Mouse (Mus musculus): Measurements from ENCODE around the gene Pak7. TPM values are rescaled to one million over a fixed set of nuclear protein-coding genes. Genes with fewer than 3 reads are reported as not detected.
"Not testable (repeated sequence)": the region's sequence is repeated elsewhere in the genome, so short reads cannot be mapped to it uniquely, and the experiment has no call there.

Gene Pak7
- polyA plus RNA-seq, 1 experiment from 2014 or later: 0.57 TPM

DNA sequence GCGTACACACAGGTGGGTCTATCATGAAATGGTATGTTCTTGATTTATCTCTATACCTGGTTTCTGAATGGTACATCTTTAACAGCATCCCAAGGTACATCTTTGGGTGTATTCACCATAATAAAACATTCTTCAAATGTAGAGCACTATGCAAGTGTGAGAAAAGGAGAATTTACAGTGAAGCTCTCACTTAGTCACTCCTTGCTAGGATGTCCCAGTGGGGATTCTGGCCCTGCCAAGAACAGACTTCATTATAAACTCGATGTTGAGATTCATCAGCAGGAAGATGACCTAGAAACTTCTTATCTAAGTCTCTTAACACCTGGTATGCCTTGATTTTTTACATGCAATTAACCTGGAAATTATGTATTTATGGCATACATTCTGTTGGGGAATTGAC, 85.6 kb downstream of the Pak7 start:
- H3K4me3 ChIP-seq (ENCODE audit: control insufficient read depth in 1 of 2, insufficient read depth in 1 of 2, low read depth in 1 of 2, low read length in 2 of 2): no peak overlapping the region
- no peak overlapping the region for H3K9ac ChIP-seq (ENCODE audit: low read length)
- H3K27me3 ChIP-seq (ENCODE audit: control insufficient read depth, insufficient read depth, low read length): no peaks in the 10 kb centered on the region
- no peak for ATAC-seq (ENCODE audit: insufficient number of reproducible peaks, insufficient read depth, low FRiP score, low read depth)
- no peak overlapping the region for H3K27ac ChIP-seq (replicated peaks in 1 of 2; ENCODE audit: control insufficient read depth in 1 of 2, insufficient read depth in 1 of 2, low read depth in 2 of 2, low read length in 2 of 2)
- 67% methylated on average over 2 of the region's 2 CpGs for WGBS
- no peaks in the 10 kb centered on the region for H3K9me3 ChIP-seq (ENCODE audit: control insufficient read depth, low read length)
- no peak overlapping the region for H3K4me2 ChIP-seq (ENCODE audit: low read length)
- no peaks in the 10 kb centered on the region for H3K4me1 ChIP-seq (ENCODE audit: control insufficient read depth in 2 of 2, insufficient read depth in 2 of 2, low read length in 2 of 2)
- no peaks in the 10 kb centered on the region for H3K36me3 ChIP-seq (ENCODE audit: control insufficient read depth, insufficient read depth, low read length)

DNA sequence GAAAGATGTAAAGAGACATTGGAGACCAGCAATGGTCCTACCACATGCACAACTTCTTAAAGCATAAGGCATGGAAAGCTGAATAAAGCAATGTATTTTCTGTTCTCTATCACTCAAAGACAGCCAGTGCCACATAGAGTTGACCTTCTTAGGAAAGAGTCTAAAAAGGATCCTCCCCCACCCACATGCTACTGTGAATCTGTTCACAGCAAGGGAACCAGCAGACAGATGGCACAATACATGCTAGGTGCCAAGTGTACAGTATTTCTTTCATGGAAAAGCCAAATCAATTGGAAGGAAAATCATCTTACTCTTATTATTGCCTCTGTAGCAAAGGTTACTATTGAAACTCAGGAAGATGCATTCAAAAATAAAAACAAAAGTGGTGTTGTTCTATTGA, 86.4 kb downstream of the Pak7 start:
- no peak overlapping the region for H3K27ac ChIP-seq (replicated peaks in 1 of 2; ENCODE audit: control insufficient read depth in 1 of 2, insufficient read depth in 1 of 2, low read depth in 2 of 2, low read length in 2 of 2)
- H3K9me3 ChIP-seq (ENCODE audit: control insufficient read depth, low read length): no peaks in the 10 kb centered on the region
- H3K4me1 ChIP-seq (ENCODE audit: control insufficient read depth in 2 of 2, insufficient read depth in 2 of 2, low read length in 2 of 2): no peaks in the 10 kb centered on the region
- no peak overlapping the region for H3K4me3 ChIP-seq (ENCODE audit: control insufficient read depth in 1 of 2, insufficient read depth in 1 of 2, low read depth in 1 of 2, low read length in 2 of 2)
- H3K4me2 ChIP-seq (ENCODE audit: low read length): no peak overlapping the region
- no peaks in the 10 kb centered on the region for H3K27me3 ChIP-seq (ENCODE audit: control insufficient read depth, insufficient read depth, low read length)
- no peak overlapping the region for H3K9ac ChIP-seq (ENCODE audit: low read length)
- no peaks in the 10 kb centered on the region for H3K36me3 ChIP-seq (ENCODE audit: control insufficient read depth, insufficient read depth, low read length)
- ATAC-seq (ENCODE audit: insufficient number of reproducible peaks, insufficient read depth, low FRiP score, low read depth): no peak

DNA sequence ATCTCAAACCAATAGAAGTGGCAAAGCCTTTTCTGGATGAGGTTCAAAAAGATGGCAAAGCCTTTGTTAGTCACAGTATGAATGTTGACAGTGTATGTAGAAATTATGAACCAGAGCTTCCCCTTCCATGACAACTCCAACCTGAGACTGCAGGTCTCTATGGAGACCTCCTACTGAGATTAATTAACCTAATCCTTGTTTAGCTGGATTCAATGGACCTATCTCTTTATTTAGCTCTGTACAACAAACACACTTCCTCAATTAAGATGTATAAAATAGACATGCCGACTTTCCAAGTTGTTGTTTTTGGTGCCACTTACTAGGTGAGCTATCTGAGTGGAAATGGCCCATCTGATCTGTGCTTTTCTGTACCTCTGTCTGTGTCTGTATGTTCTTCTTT, 90.4 kb downstream of the Pak7 start:
- Histone ChIP-seq H3K4me3 (ENCODE audit: control insufficient read depth in 1 of 2, insufficient read depth in 1 of 2, low read depth in 1 of 2, low read length in 2 of 2) (no peak overlapping the region), H3K27ac (replicated peaks in 1 of 2; ENCODE audit: control insufficient read depth in 1 of 2, insufficient read depth in 1 of 2, low read depth in 2 of 2, low read length in 2 of 2) (no peak overlapping the region), H3K4me2 (ENCODE audit: low read length) (no peak overlapping the region), H3K9me3 (ENCODE audit: control insufficient read depth, low read length) (no peaks in the 10 kb centered on the region), H3K27me3 (ENCODE audit: control insufficient read depth, insufficient read depth, low read length) (no peaks in the 10 kb centered on the region), H3K36me3 (ENCODE audit: control insufficient read depth, insufficient read depth, low read length) (no peaks in the 10 kb centered on the region), H3K9ac (ENCODE audit: low read length) (no peak overlapping the region), H3K4me1 (ENCODE audit: control insufficient read depth in 2 of 2, insufficient read depth in 2 of 2, low read length in 2 of 2) (no peaks in the 10 kb centered on the region)
- ATAC-seq (ENCODE audit: insufficient number of reproducible peaks, insufficient read depth, low FRiP score, low read depth): no peak
- 75% methylated on average over 1 of the region's 1 CpGs for WGBS

DNA sequence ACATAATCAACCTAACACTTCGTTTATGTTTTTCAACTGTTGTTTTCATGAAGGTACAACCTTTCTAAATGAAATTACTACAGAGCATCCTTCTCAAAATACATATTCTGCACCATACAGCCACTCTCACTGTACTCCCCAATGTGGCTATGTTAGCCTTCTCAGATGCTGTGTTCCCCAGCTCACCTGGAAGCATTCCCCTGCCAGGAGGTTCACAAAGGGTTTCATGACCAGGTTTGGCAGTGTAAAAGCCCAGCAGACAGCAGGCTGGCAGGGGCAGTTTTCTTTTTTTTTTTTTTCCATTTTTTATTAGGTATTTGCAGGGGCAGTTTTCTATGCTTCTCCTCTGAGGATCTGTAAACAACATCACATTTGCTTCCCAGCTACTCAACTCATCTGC, 105.7 kb downstream of the Pak7 start:
- Histone ChIP-seq H3K9ac (ENCODE audit: low read length) (no peak overlapping the region), H3K4me3 (ENCODE audit: control insufficient read depth in 1 of 2, insufficient read depth in 1 of 2, low read depth in 1 of 2, low read length in 2 of 2) (no peak overlapping the region), H3K9me3 (ENCODE audit: control insufficient read depth, low read length) (no peaks in the 10 kb centered on the region), H3K27ac (replicated peaks in 1 of 2; ENCODE audit: control insufficient read depth in 1 of 2, insufficient read depth in 1 of 2, low read depth in 2 of 2, low read length in 2 of 2) (no peak overlapping the region), H3K36me3 (ENCODE audit: control insufficient read depth, insufficient read depth, low read length) (no peaks in the 10 kb centered on the region), H3K4me1 (ENCODE audit: control insufficient read depth in 2 of 2, insufficient read depth in 2 of 2, low read length in 2 of 2) (no peaks in the 10 kb centered on the region), H3K4me2 (ENCODE audit: low read length) (no peak overlapping the region), H3K27me3 (ENCODE audit: control insufficient read depth, insufficient read depth, low read length) (no peaks in the 10 kb centered on the region)
- ATAC-seq (ENCODE audit: insufficient number of reproducible peaks, insufficient read depth, low FRiP score, low read depth): no peak
- 57% methylated on average over 1 of the region's 1 CpGs for WGBS

DNA sequence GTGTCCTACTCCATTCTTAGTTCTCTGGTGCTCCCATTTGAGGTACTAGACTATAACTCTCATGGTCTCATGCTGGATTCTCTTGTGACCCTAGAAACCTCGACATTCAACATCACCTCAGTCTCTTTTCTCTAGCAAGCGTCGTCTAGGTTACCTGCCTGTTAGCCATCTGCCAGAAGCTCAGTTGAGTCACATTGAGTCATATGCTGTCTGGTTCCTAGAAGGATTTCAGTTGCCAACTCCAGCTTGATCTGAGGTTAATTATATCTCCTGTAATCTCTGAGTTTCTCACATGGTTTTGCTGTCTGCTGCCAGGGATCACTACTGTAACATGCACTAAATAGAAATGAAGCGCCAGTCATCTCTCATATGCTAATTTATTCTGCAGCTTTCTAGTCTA, 145.8 kb downstream of the Pak7 start:
- H3K4me3 ChIP-seq (ENCODE audit: control insufficient read depth in 1 of 2, insufficient read depth in 1 of 2, low read depth in 1 of 2, low read length in 2 of 2); H3K9me3 ChIP-seq (ENCODE audit: control insufficient read depth, low read length); H3K9ac ChIP-seq (ENCODE audit: low read length); H3K27me3 ChIP-seq (ENCODE audit: control insufficient read depth, insufficient read depth, low read length); ATAC-seq (ENCODE audit: insufficient number of reproducible peaks, insufficient read depth, low FRiP score, low read depth); H3K36me3 ChIP-seq (ENCODE audit: control insufficient read depth, insufficient read depth, low read length); H3K27ac ChIP-seq (replicated peaks in 1 of 2; ENCODE audit: control insufficient read depth in 1 of 2, insufficient read depth in 1 of 2, low read depth in 2 of 2, low read length in 2 of 2); H3K4me1 ChIP-seq (ENCODE audit: control insufficient read depth in 2 of 2, insufficient read depth in 2 of 2, low read length in 2 of 2); H3K4me2 ChIP-seq (ENCODE audit: low read length): not testable (repeated sequence)
- 77% methylated on average over 4 of the region's 4 CpGs for WGBS

DNA sequence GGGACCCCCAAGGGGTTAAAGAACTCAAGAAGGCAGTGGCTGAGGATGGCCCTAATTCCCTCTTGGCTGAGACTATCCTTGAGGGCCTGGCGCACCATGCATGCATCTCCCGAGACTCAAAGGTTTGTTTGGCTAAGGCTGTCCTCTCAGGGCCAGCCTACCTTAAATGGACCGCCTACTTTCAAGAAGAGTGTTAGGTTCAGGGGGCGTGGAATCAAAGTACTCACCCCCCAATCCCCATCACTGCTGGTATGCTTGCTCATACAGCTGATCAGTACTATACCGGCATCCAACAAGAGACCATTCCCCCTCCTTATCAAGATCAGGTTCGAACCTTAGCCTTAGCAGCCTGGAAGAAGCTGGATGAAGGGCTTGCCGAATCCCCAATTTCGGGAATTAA, 156.5 kb downstream of the Pak7 start:
- Histone ChIP-seq H3K27me3 (ENCODE audit: control insufficient read depth, insufficient read depth, low read length) (no peaks in the 10 kb centered on the region), H3K4me2 (ENCODE audit: low read length) (no peak overlapping the region), H3K4me1 (ENCODE audit: control insufficient read depth in 2 of 2, insufficient read depth in 2 of 2, low read length in 2 of 2) (no peaks in the 10 kb centered on the region), H3K4me3 (ENCODE audit: control insufficient read depth in 1 of 2, insufficient read depth in 1 of 2, low read depth in 1 of 2, low read length in 2 of 2) (no peak overlapping the region), H3K9me3 (ENCODE audit: control insufficient read depth, low read length) (peaks cover 3% of the 10 kb centered on the region; the same call in 1 of the 2 replicates), H3K27ac (replicated peaks in 1 of 2; ENCODE audit: control insufficient read depth in 1 of 2, insufficient read depth in 1 of 2, low read depth in 2 of 2, low read length in 2 of 2) (no peak overlapping the region), H3K36me3 (ENCODE audit: control insufficient read depth, insufficient read depth, low read length) (no peaks in the 10 kb centered on the region), H3K9ac (ENCODE audit: low read length) (no peak overlapping the region)
- 87% methylated on average over 8 of the region's 8 CpGs for WGBS
- no peak for ATAC-seq (ENCODE audit: insufficient number of reproducible peaks, insufficient read depth, low FRiP score, low read depth)

DNA sequence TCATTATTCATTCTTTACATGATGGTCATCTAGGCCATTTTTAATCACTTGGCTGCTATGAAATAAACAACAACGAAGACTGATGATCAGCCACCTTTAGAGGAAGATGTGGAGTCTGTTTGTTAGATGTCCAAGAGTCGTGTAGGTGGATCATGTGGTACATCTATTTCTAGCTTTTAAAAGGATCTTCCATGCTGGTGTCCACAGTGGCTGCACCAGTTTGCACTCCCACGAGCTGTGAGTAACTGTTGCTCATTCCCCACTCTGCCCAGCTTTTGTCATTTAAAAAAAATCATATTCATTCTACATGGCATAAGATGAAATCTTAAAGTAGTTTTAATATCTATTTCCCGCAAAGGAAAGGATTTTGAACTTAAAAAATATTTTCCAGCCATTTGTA, 183.7 kb downstream of the Pak7 start:
- ATAC-seq (ENCODE audit: insufficient number of reproducible peaks, insufficient read depth, low FRiP score, low read depth): no peak
- H3K4me1 ChIP-seq (ENCODE audit: control insufficient read depth in 2 of 2, insufficient read depth in 2 of 2, low read length in 2 of 2): no peaks in the 10 kb centered on the region
- H3K9ac ChIP-seq (ENCODE audit: low read length): no peak overlapping the region
- H3K4me3 ChIP-seq (ENCODE audit: control insufficient read depth in 1 of 2, insufficient read depth in 1 of 2, low read depth in 1 of 2, low read length in 2 of 2): no peak overlapping the region
- no peaks in the 10 kb centered on the region for H3K36me3 ChIP-seq (ENCODE audit: control insufficient read depth, insufficient read depth, low read length)
- H3K9me3 ChIP-seq (ENCODE audit: control insufficient read depth, low read length): no peaks in the 10 kb centered on the region
- no peak overlapping the region for H3K4me2 ChIP-seq (ENCODE audit: low read length)
- no peak overlapping the region for H3K27ac ChIP-seq (replicated peaks in 1 of 2; ENCODE audit: control insufficient read depth in 1 of 2, insufficient read depth in 1 of 2, low read depth in 2 of 2, low read length in 2 of 2)
- no peaks in the 10 kb centered on the region for H3K27me3 ChIP-seq (ENCODE audit: control insufficient read depth, insufficient read depth, low read length)
- WGBS: 59% methylated on average over 4 of the region's 4 CpGs

DNA sequence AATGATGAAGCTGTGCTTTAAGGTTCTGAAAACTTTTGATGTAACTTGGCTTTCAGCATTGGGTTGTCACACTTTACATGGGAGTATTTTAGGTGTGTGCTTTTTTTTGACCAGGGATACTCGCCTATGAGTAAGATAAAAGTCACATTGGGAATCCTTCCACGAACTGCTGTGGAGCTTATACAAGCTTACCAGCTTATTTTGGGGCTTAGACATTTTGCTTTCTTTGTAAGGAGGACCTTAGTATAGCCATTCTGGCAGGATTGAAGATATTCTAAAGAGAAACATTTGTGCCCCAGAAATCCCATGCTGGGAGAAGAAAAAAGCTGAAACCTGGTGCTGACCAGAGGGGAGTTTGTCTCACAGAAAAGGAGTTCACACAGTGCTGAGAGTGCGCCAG, 212.7 kb downstream of the Pak7 start:
- no peaks in the 10 kb centered on the region for H3K27me3 ChIP-seq (ENCODE audit: control insufficient read depth, insufficient read depth, low read length)
- H3K4me3 ChIP-seq (ENCODE audit: control insufficient read depth in 1 of 2, insufficient read depth in 1 of 2, low read depth in 1 of 2, low read length in 2 of 2): no peak overlapping the region
- no peak overlapping the region for H3K9ac ChIP-seq (ENCODE audit: low read length)
- no peak overlapping the region for H3K4me2 ChIP-seq (ENCODE audit: low read length)
- H3K36me3 ChIP-seq (ENCODE audit: control insufficient read depth, insufficient read depth, low read length): no peaks in the 10 kb centered on the region
- H3K27ac ChIP-seq (replicated peaks in 1 of 2; ENCODE audit: control insufficient read depth in 1 of 2, insufficient read depth in 1 of 2, low read depth in 2 of 2, low read length in 2 of 2): no peak overlapping the region
- no peak for ATAC-seq (ENCODE audit: insufficient number of reproducible peaks, insufficient read depth, low FRiP score, low read depth)
- no peaks in the 10 kb centered on the region for H3K4me1 ChIP-seq (ENCODE audit: control insufficient read depth in 2 of 2, insufficient read depth in 2 of 2, low read length in 2 of 2)
- H3K9me3 ChIP-seq (ENCODE audit: control insufficient read depth, low read length): no peaks in the 10 kb centered on the region
- 61% methylated on average over 3 of the region's 3 CpGs for WGBS
